Mouse (Mus musculus): ENCODE measurements around the gene Capn3.

The Capn3 gene

DNA sequence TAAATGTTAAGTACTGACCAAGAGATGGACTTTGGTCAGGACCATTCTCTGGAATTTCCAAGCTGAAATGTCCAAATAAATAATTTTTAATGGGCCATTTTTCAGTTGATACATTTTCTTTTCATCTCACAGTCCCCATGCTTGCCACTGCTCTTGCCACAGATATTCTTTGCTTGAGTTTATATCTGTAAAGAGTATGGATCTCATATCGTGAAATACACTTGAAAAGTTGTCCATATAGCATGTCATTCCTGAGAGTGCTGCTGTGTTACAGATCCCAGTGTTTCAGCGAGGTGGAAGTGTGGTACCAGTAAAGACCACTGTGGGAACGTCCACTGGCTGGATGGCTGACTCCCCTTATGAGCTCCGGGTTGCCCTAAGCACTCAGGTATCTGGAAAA lies at the start of gene Capn3:
TSS of gene Capn3 (plus strand) at position 301 of the 400 bp plus-strand sequence.
- DNase-seq (ENCODE audit: low spot score in 2 of 2) = no peak

DNA sequence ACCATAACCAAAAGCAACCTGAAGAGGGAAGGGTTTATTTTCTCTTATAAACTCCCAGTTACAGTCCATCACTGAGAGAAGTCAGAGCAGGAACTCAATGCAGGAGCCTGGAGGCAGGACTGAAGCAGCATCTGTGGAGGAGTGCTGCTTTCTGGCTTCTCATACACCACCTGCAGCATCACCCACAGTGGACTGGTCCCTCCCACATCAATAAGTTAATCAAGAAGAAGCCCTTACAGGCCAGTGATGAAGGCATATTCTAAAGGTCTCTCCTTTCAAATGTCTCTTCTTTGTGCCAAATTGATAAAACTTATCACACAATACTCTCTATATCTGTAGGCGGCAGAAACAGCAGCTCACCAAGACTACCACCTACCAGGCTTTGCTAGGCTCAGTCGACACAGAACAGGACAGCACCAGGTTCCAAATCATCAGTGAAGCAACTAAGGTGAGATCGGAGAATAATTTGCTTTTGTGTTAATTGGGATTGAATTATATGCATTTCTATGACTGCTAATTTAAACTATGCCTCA lies 44.7 kb upstream of the Capn3 start:
- no peak for DNase-seq (ENCODE audit: low spot score in 2 of 2)

DNA sequence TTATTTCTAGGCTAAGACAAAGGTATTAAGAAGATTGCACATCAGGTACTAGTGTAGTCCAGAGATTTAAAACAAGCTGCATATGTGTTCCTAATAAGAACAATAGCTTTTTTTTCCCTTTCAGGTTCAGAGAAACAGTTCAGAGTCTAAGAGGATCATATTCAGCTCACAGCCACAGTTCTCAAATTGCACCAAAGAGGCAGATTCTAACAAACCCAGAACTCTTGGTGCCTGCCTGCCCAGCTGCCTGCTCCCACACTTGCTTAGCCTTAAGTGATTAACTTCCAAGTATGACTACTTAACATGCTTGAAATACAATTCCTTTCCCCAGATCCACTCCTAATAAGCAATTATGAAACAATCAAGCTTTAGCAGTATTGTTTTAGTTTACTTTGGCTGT lies 41.7 kb upstream of the Capn3 start:
- peak in 1 of 2 experiments; percentile 10 for DNase-seq (ENCODE audit: low spot score in 2 of 2)

DNA sequence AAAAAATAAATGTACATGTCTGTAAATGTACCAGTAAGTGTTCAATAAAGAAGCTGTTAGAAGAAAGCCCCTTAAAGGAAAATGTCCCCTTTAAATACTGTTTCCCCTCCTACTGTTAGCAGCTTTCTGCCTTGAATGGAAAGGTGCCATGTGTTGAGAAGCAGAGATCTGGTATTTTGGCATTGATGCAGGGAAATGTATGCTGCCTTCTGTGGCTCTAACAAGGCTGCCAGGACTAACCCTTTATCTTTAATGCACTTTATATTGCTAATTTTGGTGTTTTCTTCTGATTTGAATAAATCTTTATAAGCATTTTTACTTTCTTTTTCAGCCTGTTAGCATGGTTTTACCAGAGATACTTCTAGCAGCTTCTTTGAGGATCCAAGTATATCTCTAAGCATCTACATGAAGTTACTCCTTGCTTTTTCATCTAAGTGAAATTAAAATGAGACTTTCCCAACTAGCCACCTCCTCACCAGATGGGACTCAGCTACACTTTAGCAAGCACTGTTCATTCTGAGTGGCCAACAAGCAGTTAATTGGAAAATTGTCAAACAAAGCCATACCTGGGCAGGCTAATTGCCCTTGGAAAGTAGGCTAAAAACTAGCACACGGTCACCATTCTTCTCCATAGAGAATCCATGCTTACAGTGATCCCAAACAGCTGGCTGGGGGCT lies 40.9 kb upstream of the Capn3 start:
- DNase-seq (ENCODE audit: low spot score in 2 of 2) = peak; percentile 21 to 55

DNA sequence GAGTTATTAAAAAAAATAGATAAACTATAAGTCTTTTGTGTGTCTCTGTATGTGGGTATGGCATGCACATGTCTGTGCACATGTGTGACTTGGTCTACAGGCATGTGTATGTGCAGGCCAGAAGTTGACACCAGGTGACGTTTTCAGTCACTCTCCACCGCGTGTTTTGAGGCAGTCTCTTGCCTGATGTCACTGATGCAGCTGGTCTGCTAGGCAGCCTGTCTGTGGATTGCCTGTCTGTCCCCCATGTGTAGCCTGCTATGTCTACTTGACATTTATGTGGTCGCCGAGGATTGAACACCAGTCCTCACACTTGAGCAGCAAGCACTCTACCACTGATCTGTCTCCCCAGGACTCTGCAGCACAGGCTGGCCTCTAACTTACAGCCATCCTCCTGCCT lies 31.4 kb upstream of the Capn3 start:
- DNase-seq (ENCODE audit: low spot score in 2 of 2) = no peak

DNA sequence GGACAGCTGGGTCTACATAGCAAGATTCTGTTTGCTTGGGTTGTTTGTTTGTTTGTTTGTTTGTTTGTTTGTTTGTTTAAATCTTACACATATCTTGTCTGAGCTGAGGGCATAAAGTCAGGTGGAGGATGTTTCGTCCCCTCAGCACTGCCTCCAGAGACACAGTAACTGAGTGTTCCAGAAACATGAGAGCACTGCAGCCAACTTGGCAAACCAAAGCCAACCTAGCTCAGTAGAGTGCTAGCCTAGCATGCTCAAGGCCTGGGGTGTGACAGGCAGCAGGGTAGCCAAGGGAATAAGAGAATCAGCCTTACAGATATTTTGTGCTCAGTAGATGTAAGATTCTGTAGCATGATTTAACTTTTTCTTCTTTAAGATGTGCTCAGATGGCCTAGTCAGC lies 11.3 kb upstream of the Capn3 start:
- no peak for DNase-seq (ENCODE audit: low spot score in 2 of 2)

DNA sequence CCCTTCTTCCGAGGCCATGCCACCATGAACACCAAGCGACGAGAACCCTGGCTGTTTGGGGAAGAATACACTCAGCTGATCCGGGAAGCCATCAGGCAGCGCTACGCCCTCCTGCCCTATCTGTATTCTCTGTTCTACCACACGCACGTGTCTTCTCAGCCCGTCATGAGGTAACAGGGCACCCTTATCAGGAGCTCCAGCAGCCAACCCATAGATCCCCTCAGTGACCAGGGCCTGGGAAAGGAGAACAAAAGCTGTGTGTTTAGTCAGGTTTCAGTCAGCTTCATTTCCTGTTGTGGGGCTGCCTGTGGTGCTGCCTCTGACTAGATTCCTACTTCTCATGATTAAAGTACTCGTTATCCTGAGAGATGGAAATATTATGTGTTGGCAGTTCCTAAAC lies 9.4 kb upstream of the Capn3 start:
- DNase-seq (ENCODE audit: low spot score in 2 of 2) = no peak

DNA sequence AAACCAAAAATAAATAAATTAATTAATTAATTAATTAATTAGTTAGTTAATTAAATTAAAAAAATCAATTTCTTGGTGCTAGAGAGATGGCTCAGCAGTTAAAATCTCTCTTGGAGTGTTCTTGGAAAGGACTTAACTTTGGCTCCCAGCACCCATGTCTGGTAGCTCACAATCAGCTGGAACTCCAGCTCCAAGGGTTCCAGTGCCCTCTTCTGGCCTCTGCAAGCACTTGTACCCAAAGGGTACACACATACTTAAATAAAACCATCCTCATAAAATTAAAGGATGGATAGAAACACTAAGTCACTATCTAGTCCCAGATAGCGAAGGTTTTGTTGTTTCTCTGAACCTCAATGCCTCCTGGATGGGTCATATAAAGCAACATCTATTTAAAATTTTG lies 8.5 kb upstream of the Capn3 start:
- DNase-seq (ENCODE audit: low spot score in 2 of 2) = no peak

DNA sequence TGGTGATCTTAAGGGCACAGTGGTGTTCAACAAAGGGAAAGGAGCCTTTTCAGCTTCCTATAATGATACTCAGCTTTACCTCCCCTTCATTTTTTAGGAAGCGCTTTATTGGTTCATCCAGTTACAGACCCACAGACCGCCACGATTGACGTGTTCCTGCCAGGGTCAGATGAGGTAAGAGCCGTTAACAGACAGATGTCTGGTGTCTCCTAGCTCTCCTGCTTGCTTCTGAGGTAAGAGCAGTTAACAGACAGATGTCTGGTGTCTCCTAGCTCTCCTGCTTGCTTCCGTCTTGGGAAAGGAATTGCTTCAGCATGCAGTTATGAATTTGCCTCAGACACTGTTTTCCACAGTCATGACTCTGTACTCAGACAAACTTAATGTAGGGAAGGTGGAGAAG lies 5.1 kb upstream of the Capn3 start:
- no peak for DNase-seq (ENCODE audit: low spot score in 2 of 2)

DNA sequence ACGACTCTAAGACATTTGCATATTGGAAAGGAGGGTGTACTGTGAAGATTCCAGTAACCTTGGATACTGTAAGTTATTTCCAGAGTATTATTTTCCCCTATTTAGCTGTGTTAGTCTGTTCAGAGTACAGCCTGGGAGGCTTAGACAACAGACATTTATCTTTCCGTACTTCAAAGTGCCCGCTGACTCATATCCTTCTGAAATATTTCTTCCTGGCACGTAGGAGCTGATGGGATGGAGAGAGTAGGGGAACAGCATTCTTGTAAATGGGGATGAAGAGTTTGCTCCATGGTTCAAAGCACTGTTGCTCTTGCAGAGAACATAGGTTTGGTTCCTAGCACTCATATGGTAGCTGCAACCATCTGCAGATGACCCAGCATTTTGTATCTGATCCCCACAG lies 3.2 kb upstream of the Capn3 start:
- no peak for DNase-seq (ENCODE audit: low spot score in 2 of 2)

DNA sequence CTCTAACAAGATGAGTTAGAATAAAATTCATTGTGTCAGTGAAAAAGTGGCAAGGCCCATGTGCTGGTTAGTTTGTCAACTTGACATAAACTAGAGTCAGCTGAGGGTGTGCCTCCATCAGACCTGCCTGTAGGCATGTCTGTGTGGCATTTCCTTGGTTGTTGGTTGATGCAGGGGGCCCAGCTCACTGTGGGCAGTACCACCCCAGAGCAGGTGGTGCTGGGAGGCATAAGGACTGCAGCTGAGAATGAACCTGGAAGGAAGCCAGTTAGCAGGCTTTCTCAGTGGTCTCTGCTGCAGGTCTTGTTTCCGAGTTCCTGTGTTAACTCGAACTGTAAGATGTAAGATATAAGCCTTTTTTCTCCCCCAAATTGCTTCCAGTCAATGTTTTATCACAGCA lies 832 bp upstream of the Capn3 start:
- DNase-seq (ENCODE audit: low spot score in 2 of 2) = no peak

DNA sequence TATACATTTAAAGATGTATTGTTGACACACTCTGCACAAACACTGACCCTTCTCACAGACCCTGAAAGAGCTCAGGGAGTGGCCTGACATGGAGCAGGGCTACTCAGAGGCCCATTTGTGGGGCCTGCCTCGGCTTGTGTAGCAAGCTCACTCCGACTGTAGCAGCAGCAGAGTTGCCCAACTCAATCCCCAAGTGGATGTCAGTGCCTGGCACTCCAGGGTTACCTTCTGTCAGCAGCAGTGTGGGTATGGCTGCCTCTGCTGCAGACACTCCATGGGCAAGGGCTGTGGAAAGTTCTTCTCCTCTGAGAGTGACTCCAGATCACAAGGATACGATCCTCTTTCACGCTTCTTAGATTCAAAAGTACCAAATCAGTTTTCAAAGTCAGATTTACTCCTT lies 4.4 kb downstream of the Capn3 start:
- DNase-seq (ENCODE audit: low spot score in 2 of 2) = no peak

DNA sequence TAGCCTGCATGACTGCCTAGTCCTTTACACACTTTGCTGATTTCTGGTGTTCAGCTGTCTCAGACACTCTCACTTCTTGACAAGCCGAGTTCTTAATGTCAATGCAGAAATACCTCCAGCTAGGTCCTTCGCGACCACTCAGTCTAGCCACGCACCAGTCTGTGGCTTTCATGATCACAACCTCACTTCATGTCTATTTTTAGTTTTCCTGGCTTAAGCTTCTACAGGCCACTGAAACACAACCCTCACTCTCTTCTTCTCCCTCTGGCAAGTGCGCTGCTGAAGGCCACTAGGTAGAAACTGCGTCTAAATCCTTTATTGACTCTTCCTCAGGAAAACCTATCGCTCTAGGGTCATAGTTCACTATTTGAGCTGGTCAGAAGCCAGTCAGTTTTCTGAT lies 7.5 kb downstream of the Capn3 start:
- no peak for DNase-seq (ENCODE audit: low spot score in 2 of 2)

DNA sequence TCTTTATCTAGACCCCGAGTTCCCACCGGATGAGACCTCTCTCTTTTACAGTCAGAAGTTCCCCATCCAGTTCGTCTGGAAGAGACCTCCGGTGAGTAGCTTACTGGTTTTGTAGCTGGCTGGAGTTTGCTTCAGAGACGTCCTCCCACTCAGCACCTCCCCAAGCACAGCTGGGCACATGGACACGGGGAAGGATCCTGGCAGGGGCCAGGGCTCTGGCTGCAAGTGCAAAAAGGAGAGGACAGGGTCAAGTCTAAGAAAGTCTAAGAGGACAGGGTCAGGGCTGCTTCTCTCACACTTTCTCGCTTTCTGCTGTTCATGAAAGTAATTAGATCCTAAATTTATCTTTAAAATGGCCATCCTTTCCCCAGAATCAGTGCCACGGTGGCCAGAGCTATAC lies 8.3 kb downstream of the Capn3 start:
- DNase-seq (ENCODE audit: low spot score in 2 of 2) = no peak

DNA sequence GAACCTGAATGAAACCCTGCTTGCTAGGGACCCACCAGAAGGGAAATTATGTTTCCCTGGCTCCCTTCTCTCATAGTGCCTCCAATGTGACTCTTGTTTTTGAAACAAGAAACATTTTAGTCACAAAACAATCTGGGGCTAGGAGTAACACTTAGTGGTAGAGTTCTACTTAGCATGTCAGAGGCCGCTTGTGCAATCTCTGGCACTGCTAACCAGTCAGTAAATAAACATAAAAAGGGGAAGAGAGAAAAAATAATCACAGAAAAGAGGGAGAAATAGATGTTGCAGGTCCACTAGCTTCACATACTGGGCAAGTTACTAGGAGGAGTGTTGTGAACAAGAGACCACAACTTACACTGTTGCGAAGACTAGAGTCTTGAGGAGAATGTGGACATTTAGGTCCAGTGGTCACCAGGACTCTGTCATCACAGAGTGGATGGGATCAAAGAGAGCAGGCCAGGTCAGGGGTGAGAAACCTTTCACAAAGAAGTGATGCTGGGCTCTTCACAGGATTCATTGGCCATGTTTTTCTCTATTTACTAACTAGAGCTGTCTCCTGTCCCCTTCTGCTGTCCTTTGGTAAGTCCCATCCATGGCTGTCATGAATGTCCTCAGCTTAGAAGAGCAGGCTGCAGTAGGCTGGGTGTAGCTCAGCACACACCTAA lies 9.0 kb downstream of the Capn3 start:
- DNase-seq (ENCODE audit: low spot score in 2 of 2) = no peak

DNA sequence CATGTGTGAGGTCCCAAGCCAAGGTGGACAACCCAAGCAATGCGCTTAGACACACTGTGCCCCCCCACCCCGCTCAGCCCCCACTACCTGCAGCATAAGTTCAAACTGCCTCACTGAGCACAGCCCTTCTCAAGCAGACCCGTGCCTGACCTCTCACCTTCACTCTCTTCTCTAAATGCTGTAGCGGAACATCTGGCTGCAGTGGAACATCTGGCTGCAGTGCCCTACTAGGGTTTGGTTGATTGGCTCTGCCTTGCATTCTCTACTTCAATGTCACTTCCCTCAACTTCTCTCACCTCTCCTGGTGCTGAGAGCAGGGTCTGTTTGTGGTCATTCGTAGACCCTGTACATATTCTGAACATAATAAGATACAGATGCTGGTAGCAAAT lies 9.6 kb downstream of the Capn3 start:
- DNase-seq (ENCODE audit: low spot score in 2 of 2) = no peak

DNA sequence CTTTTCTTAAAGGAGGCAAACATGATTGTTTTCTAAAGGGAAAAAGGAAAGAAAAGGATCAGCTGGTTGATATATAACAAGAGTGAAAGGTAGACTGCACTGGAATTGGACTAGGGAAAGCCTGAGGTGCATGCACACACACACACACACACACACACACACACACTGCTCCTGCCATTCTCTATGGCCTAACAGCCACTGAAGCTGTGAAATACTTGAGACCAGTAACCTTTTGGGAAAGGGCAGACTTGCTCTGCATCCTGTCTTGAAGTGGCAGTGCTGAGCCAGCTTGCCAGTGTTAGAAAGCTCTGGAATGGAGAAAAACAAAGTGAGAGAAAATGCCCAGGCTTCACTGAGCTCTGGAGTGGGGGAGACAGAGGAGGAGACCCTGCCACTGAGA lies 12.2 kb downstream of the Capn3 start:
- DNase-seq (ENCODE audit: low spot score in 2 of 2) = no peak

DNA sequence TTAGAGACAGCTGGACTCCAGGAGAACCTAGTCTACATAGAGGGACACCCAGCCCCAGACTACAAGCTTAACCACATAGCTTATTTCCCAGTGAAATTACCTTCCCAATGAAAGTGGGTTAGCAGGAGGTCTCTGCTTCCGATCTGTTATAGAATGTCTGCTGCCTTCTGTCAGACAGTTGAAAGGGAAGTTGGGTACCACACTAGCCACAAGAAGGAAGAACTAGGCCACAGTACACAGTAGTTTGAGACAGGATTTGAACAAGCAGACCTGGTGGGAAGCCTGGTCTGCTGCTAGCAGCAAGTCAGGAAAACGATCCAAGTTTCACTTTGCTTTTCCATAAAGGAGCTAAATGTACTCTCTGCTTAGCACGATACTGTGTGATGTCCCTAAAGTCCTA lies 13.4 kb downstream of the Capn3 start:
- no peak for DNase-seq (ENCODE audit: low spot score in 2 of 2)

DNA sequence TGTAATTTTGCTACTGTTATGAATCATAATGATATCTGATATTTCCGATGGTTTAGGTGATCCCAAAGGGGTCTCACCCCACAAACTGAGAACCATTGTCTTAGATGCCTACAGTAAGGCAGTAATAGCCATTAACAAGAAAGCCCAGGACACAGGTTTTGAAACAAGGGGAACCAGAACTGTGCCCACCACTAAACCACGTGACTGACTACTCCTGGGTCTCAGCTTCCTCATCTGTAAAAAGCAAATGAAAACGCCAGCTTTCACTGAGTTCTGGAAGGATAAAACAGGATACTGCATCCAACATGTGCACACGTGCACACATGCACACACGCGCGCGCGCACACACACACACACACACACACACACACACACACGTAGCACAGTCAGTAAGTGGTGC lies 13.9 kb downstream of the Capn3 start:
- no peak for DNase-seq (ENCODE audit: low spot score in 2 of 2)

DNA sequence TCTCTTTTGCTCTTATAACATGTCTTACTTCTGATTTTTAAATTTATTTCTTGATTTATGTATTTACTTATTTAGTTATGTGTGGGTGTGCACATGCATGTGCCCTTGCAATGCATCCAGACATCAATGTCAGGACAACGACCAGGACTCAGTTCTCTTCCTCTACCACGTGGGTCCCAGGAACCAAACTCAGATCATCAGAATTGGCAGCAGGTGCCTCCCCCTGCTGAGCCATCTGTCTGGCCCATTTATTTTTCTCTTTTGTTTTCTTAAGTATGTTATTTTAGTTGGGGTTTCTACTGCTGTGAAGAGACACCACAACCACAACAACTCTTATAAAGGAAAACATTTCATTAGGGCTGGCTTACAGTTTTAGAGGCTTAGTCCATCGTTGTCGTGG lies 15.0 kb downstream of the Capn3 start:
- DNase-seq (ENCODE audit: low spot score in 2 of 2) = no peak

DNA sequence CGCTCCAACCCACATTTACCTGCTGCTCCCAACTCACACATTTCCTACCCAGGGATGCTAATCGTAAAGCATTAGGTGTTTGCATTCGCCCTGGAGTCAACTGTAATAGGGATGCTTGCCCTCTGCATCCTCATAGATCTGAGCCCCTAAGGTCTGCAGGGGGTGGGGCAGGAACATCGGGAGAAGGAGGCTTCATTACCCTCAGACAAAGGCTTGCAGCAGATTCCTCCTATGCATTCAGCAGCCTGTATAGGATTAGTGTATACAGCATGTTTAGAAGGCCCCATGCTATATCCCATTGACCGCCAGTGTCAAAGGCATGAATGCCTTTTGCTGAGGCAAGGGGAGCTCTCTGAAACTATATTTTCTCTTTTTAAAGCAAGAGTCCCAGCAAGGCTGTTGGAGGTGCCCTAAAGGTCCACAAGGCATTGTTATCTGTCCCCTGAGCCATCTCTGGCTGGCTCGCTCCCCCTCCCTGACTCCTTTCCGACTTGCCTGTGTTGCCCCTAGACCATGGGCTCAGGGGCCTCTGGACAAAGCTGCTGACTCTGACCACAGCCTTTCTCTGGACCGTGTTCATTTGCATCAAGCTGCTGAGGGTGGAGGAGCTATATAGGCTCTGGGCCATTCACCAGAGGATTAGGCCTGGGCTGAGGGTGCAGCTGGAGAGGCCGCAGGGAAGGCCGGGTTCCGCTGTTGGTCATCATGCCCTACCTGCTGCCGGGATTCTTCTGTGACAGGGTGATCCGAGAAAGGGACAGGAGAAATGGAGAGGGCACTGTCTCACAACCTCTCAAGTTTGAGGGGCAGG lies 20.7 kb downstream of the Capn3 start:
- no peak for DNase-seq (ENCODE audit: low spot score in 2 of 2)

DNA sequence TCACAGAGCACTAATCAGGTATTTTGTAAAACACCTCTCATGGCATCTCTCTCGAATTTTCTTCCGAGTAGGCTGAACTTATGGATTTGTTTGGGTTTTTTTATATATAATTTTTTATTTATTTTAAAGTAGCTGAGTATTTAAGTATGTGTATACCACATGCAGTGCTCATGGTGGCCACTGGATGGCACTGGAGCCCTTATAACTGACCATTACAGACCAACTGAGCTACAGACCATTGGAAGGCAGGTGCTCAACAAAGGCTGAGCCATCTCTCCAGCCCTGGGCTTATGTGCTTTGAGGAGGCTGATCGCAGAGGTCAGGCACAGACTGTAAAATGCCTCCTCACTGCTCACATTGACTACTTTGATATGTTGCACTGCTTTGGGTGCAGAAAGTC lies 22.8 kb downstream of the Capn3 start:
- DNase-seq (ENCODE audit: low spot score in 2 of 2) = peak; percentile 55 to 76

DNA sequence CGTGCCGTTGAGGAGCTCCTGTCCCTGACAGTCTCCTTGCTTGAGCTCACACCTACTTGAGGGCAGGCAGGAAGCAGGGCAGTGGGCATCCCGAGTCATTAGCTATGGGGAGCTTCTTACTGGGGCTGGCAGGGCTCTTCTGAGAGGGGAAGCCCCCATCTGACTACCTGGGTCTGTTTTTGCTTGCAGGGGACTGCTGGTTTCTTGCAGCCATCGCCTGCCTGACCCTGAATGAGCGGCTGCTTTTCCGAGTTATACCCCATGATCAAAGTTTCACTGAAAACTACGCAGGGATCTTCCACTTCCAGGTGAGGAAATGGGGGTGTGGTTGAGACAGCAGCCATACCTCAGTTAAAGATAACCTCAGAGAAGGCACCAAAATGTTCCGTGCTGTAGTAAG lies 26.1 kb downstream of the Capn3 start:
- DNase-seq (ENCODE audit: low spot score in 2 of 2) = no peak
